Mouse (Mus musculus) cerebellum, adult 2 months (tissue): ENCODE measurements around the gene Rbbp4.

Experiments used
- CTCF ChIP-seq: fragments of 200-500 bp; IDR thresholded peaks from 2 replicates; pipeline ENCODE4 v1.5.1; 2011; ENCODE audit warnings: low read depth, mild to moderate bottlenecking, control low read depth, low read length, moderate library complexity, borderline replicate concordance; ENCODE audit not compliant: insufficient read depth
- POLR2A ChIP-seq: fragments of 200-500 bp; IDR thresholded peaks from 2 replicates; pipeline ENCODE4 v1.6.1; 2011; ENCODE audit warnings: low read length, control low read depth, borderline replicate concordance; ENCODE audit not compliant: insufficient read depth

DNA sequence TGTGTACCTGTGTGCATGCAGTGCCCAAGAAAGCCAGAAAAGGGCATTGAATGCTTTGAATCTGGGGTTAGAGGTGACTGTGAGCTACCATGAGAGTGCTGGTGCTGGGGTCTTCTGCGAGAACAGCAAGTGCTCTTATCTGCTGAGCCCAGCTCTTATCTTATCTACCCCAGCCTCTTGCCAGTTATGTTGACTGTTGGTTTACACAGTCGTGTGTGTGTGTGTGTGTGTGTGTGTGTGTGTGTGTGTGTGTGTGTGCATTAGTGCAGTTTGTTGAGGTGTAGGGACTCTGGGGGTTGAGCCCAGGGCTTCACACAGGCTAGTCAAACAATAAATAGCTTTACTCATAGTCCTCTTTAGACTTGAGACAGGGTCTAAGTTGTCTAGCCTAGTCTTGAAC is 40.0 kb downstream of the Rbbp4 start:
- TF ChIP-seq CTCF (no peak), POLR2A (no peak)
